Mouse (Mus musculus) forebrain, embryonic 14.5 days (tissue): ENCODE results near the gene Ddr2. TPM values are rescaled to one million over a fixed set of nuclear protein-coding genes. Genes with fewer than 3 reads are reported as not detected.

ENCODE experiments used
- ATAC-seq: fragments of 200-750 bp; cut with Nextera tagmentation; 2 replicates; pipeline ENCODE4 v1.8.0; 2017; ENCODE audit warnings: mild to moderate bottlenecking, moderate library complexity
- DNase-seq: peaks from one replicate; pipeline ENCODE4 v3.0.0-alpha.2; 2015; ENCODE audit warnings: low spot score
- H3K27ac ChIP-seq: fragments of 300-500 bp; sonication (generic); 2 replicates; pipeline ENCODE4 v1.5.1; 2014; ENCODE audit warnings: low read depth, mild to moderate bottlenecking, control low read depth, low read length, moderate library complexity
- H3K27me3 ChIP-seq: fragments of 300-500 bp; sonication (generic); replicated peaks from 2 replicates; pipeline ENCODE4 v1.6.1; 2014; ENCODE audit warnings: low read length, control low read depth, mixed read lengths; ENCODE audit not compliant: control insufficient read depth, insufficient read depth
- H3K36me3 ChIP-seq: fragments of 300-500 bp; sonication (generic); 2 replicates; pipeline ENCODE4 v1.6.1; 2014; ENCODE audit warnings: low read length, control low read depth; ENCODE audit not compliant: control insufficient read depth, insufficient read depth
- H3K4me1 ChIP-seq: fragments of 300-500 bp; sonication (generic); 2 replicates; pipeline ENCODE4 v1.6.1; 2014; ENCODE audit warnings: antibody characterized with exemption, low read length, control low read depth; ENCODE audit not compliant: control insufficient read depth, insufficient read depth
- H3K4me2 ChIP-seq: fragments of 300-500 bp; sonication (generic); 2 replicates; pipeline ENCODE4 v1.6.1; 2014; ENCODE audit warnings: mild to moderate bottlenecking, control low read depth, low read length
- H3K4me3 ChIP-seq: fragments of 300-500 bp; sonication (generic); 2 replicates; pipeline ENCODE4 v1.5.1; 2014; ENCODE audit warnings: low read depth, low read length, control low read depth
- H3K9ac ChIP-seq: fragments of 300-500 bp; sonication (generic); 2 replicates; pipeline ENCODE4 v1.6.1; 2014; ENCODE audit warnings: mild to moderate bottlenecking, low read length, control low read depth, moderate library complexity
- H3K9me3 ChIP-seq: fragments of 300-500 bp; sonication (generic); replicated peaks from 2 replicates; pipeline ENCODE4 v1.6.1; 2016; ENCODE audit warnings: low read length, control low read depth, mixed read lengths; ENCODE audit not compliant: control insufficient read depth
- WGBS: fragments of 180-500 bp; shearing (Covaris S2); extraction: QIAGEN DNeasy Blood & Tissue Kit; methylation state at CpG from one replicate; pipeline ENCODE4 v1.1.7; 2014; 5-methylcytosine and 5-hydroxymethylcytosine counted together
- polyA plus RNA-seq: library from polyadenylated mRNA; unstranded; fragments of >200 nt; fragmentation: Nextera tagmentation; extraction: Ambion mirVana; gene quantifications from 2 replicates; pipeline ENCODE4 v1.2.1, GENCODE M21; 2014

The Ddr2 gene
- polyA plus RNA-seq, 1 experiment from 2014 or later = 4.7 TPM

GRCm38 (mm10) chr1:169931698-169932097 is 178.9 kb downstream of the Ddr2 start:
- Histone ChIP-seq H3K9ac (no peak overlapping the region), H3K4me3 (no peak overlapping the region), H3K4me2 (no peak overlapping the region), H3K27ac (no peak overlapping the region), H3K27me3 (no peaks in the 10 kb centered on the region), H3K4me1 (peaks cover 13% of the 10 kb centered on the region; the same call in 1 of the 2 replicates), H3K36me3 (no peaks in the 10 kb centered on the region), H3K9me3 (no peaks in the 10 kb centered on the region)
- ATAC-seq (no peak), DNase-seq (no peak)
- WGBS = 84% methylated on average over 7 of the region's 7 CpGs

- peak; percentile 69 for ATAC-seq
- Histone ChIP-seq H3K9me3 (no peaks in the 10 kb centered on the region), H3K27me3 (no peaks in the 10 kb centered on the region), H3K36me3 (no peaks in the 10 kb centered on the region), H3K27ac (peak within 1 kb of the TSS; percentile 55; the same call in 1 of the 2 replicates), H3K4me3 (no peak within 1 kb of the TSS), H3K9ac (no peak within 1 kb of the TSS), H3K4me1 (peaks cover 7% of the 10 kb centered on the region; the same call in 1 of the 2 replicates), H3K4me2 (peak within 1 kb of the TSS; percentile 32)
- WGBS = 5% methylated on average over 12 of the region's 12 CpGs
- DNase-seq = peak; percentile 59
Observed at GRCm38 (mm10) chr1:169928454-169928971, 182.0 kb downstream of the Ddr2 start, which contains the start of gene Ccdc190. TSS of gene Ccdc190 (plus strand) at chr1:169928648.

- Histone ChIP-seq H3K4me1 (peaks cover 7% of the 10 kb centered on the region; the same call in 1 of the 2 replicates), H3K36me3 (no peaks in the 10 kb centered on the region), H3K4me3 (no peak overlapping the region), H3K9me3 (no peaks in the 10 kb centered on the region), H3K27ac (peak overlapping the region; percentile 55; the same call in 1 of the 2 replicates), H3K27me3 (no peaks in the 10 kb centered on the region), H3K9ac (no peak overlapping the region), H3K4me2 (peak overlapping the region; percentile 32)
- WGBS = 16% methylated on average over 8 of the region's 8 CpGs
- ATAC-seq (peak; percentile 35; the same call in 1 of the 2 replicates), DNase-seq (peak; percentile 34)
Observed at GRCm38 (mm10) chr1:169927753-169928369, 182.7 kb downstream of the Ddr2 start.

- Histone ChIP-seq H3K4me2 (no peak overlapping the region), H3K9me3 (no peaks in the 10 kb centered on the region), H3K4me1 (peaks cover 4% of the 10 kb centered on the region; the same call in 1 of the 2 replicates), H3K36me3 (no peaks in the 10 kb centered on the region), H3K9ac (no peak overlapping the region), H3K4me3 (no peak overlapping the region), H3K27me3 (no peaks in the 10 kb centered on the region), H3K27ac (no peak overlapping the region)
- WGBS = 51% methylated on average over 2 of the region's 2 CpGs
- DNase-seq (peak; percentile 38), ATAC-seq (no peak)
Observed at GRCm38 (mm10) chr1:169924567-169924966, 186.0 kb downstream of the Ddr2 start.

Other genes starting within 250 kb of the Ddr2 start
- 2.3 and 3.8 TPM in 2 replicates for gene Ccdc190, start 182.1 kb downstream of the Ddr2 start, polyA plus RNA-seq
- 14.4 and 18.5 TPM in 2 replicates for gene Hsd17b7, start 141.5 kb downstream of the Ddr2 start, polyA plus RNA-seq
- 57.9 and 63.6 TPM in 2 replicates for gene Uap1, start 64.2 kb upstream of the Ddr2 start, polyA plus RNA-seq
- 7.4 and 7.5 TPM in 2 replicates for gene Uhmk1, start 104.6 kb upstream of the Ddr2 start, polyA plus RNA-seq
- not detected in 2 replicates for gene Sh2d1b2, start 122.0 kb upstream of the Ddr2 start, polyA plus RNA-seq
- 0.09 TPM in 1 of 2 replicates, not detected in the other for gene Sh2d1b1, start 166.6 kb upstream of the Ddr2 start, polyA plus RNA-seq
- gene Gm7694, start 195.6 kb upstream of the Ddr2 start, polyA plus RNA-seq = 2.3 TPM in 2 replicates
- gene Spata46, start 198.0 kb upstream of the Ddr2 start, polyA plus RNA-seq = 0.70 and 0.99 TPM in 2 replicates